Mouse (Mus musculus) midbrain, embryonic 11.5 days (tissue): Measurements from ENCODE around the gene Rfx4. TPM values are rescaled to one million over a fixed set of nuclear protein-coding genes. Genes with fewer than 3 reads are reported as not detected.

Experiments
- ATAC-seq: fragments of 200-750 bp; cut with Nextera tagmentation; 2 replicates; pipeline ENCODE4 v1.8.0; 2017; ENCODE audit warnings: moderate TSS enrichment, moderate library complexity; ENCODE audit not compliant: low FRiP score
- DNase-seq: peaks from one replicate; pipeline ENCODE4 v3.0.0; 2015; ENCODE audit warnings: low spot score; ENCODE audit errors: missing footprints
- H3K27ac ChIP-seq: fragments of 300-500 bp; sonication (generic); 2 replicates; pipeline ENCODE4 v1.5.1; 2014; ENCODE audit warnings: low read depth, low read length
- H3K27me3 ChIP-seq: fragments of 300-500 bp; sonication (generic); 2 replicates; pipeline ENCODE4 v1.6.1; 2014; ENCODE audit warnings: mild to moderate bottlenecking, low read length, moderate library complexity, mixed read lengths; ENCODE audit not compliant: control insufficient read depth, insufficient read depth
- H3K36me3 ChIP-seq: fragments of 300-500 bp; sonication (generic); 2 replicates; pipeline ENCODE4 v1.6.1; 2014; ENCODE audit warnings: mild to moderate bottlenecking, low read length, moderate library complexity, mixed read lengths; ENCODE audit not compliant: control insufficient read depth, insufficient read depth
- H3K4me1 ChIP-seq: fragments of 300-500 bp; sonication (generic); 2 replicates; pipeline ENCODE4 v1.6.1; 2014; ENCODE audit warnings: low read length; ENCODE audit not compliant: control insufficient read depth, insufficient read depth
- H3K4me2 ChIP-seq: fragments of 300-500 bp; sonication (generic); 2 replicates; pipeline ENCODE4 v1.6.1; 2014; ENCODE audit warnings: mild to moderate bottlenecking, moderate library complexity
- H3K4me3 ChIP-seq: fragments of 300-500 bp; sonication (generic); 2 replicates; pipeline ENCODE4 v1.5.1; 2014; ENCODE audit warnings: low read depth, low read length
- H3K9ac ChIP-seq: fragments of 300-500 bp; sonication (generic); 2 replicates; pipeline ENCODE4 v1.6.1; 2014; ENCODE audit warnings: low read length
- H3K9me3 ChIP-seq: fragments of 300-500 bp; sonication (generic); 2 replicates; pipeline ENCODE4 v1.6.1; 2016; ENCODE audit warnings: low read length; ENCODE audit not compliant: control insufficient read depth
- WGBS: fragments of 180-500 bp; shearing (Covaris S2); extraction: QIAGEN DNeasy Blood & Tissue Kit; methylation state at CpG from one replicate; pipeline ENCODE4 v1.1.7; 2014; 5-methylcytosine and 5-hydroxymethylcytosine counted together
- polyA plus RNA-seq: library from polyadenylated mRNA; unstranded; fragments of >200 nt; fragmentation: Nextera tagmentation; extraction: Ambion mirVana; gene quantifications from 2 replicates; pipeline ENCODE4 v1.2.1, GENCODE M21; 2014

Gene Rfx4
- polyA plus RNA-seq, 1 experiment from 2014 or later = 68.0 TPM

DNA sequence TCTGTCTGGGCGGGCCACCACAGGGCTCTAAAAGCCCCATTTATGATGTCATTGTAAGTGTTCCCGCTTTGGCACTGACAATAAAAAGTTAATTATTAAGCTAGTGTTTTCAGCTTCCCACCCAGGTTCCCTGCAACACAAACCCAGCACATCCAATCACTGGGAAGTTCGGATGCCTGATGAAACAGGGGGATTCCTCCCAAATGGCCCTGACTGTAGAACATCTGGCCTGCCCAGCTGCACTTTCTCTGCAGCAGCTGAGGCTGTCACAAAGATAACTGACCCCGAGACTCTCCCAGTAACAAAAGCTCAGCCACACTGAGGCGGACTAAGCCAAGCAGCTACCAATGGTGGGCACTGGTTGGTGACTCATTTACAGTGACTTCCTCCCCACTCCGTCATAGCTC lies 130.4 kb downstream of the Rfx4 start:
- WGBS = 63% methylated on average over 6 of the region's 6 CpGs
- H3K36me3 ChIP-seq = peaks cover 7% of the 10 kb centered on the region; the same call in 1 of the 2 replicates

DNA sequence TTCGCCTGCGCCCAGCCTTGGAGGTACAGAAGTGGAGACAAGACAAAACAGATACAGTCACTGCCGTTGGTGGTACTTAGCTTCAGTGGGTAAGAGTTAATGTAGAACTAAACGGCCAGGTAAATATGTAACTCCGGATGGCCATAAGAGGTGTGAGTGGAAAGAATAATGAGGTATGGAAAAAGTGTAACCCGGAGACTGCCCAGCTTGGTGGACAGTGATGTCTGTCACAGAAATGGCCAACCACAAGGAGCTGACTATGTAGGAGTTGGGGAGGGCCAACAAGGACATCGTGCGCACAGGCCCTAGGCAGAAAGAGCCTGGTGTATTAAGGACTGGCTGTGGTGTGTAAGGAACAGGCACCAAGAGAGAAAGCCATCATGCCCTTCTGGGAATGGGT lies 130.9 kb downstream of the Rfx4 start:
- H3K36me3 ChIP-seq = peaks cover 7% of the 10 kb centered on the region; the same call in 1 of the 2 replicates
- no peak for ATAC-seq
- no peak for DNase-seq
- no peak overlapping the region for H3K4me3 ChIP-seq
- WGBS = 94% methylated on average over 8 of the region's 8 CpGs
- H3K27me3 ChIP-seq = no peaks in the 10 kb centered on the region
- H3K9ac ChIP-seq = no peak overlapping the region
- no peaks in the 10 kb centered on the region for H3K9me3 ChIP-seq
- H3K4me2 ChIP-seq = no peak overlapping the region
- peaks cover 12% of the 10 kb centered on the region for H3K4me1 ChIP-seq
- no peak overlapping the region for H3K27ac ChIP-seq

More for the DNA sequence above, 130.4 kb downstream of the Rfx4 start:
- DNase-seq = no peak
- Histone ChIP-seq H3K9me3 (no peaks in the 10 kb centered on the region), H3K4me2 (no peak overlapping the region), H3K4me1 (peaks cover 12% of the 10 kb centered on the region), H3K9ac (no peak overlapping the region), H3K27ac (no peak overlapping the region), H3K27me3 (no peaks in the 10 kb centered on the region), H3K4me3 (no peak overlapping the region)
- ATAC-seq = no peak

- WGBS = 41% methylated on average over 4 of the region's 4 CpGs
- no peak overlapping the region for H3K9ac ChIP-seq
- peaks cover 12% of the 10 kb centered on the region for H3K4me1 ChIP-seq
- peak overlapping the region; percentile 5; the same call in 1 of the 2 replicates for H3K27ac ChIP-seq
- H3K27me3 ChIP-seq = no peaks in the 10 kb centered on the region
- H3K36me3 ChIP-seq = peaks cover 13% of the 10 kb centered on the region; the same call in 1 of the 2 replicates
- ATAC-seq (no peak), DNase-seq (no peak)
- H3K4me3 ChIP-seq = no peak overlapping the region
- H3K4me2 ChIP-seq = no peak overlapping the region
- no peaks in the 10 kb centered on the region for H3K9me3 ChIP-seq
Observed at GRCm38 (mm10) chr10:84889096-84889846, 133.4 kb downstream of the Rfx4 start.

- WGBS = 92% methylated on average over 10 of the region's 10 CpGs
- no peak for ATAC-seq
Observed at GRCm38 (mm10) chr10:84895810-84896358, 140.0 kb downstream of the Rfx4 start.

GRCm38 (mm10) chr10:84896941-84897930 lies 141.4 kb downstream of the Rfx4 start:
- no peak overlapping the region for H3K4me2 ChIP-seq
- no peaks in the 10 kb centered on the region for H3K9me3 ChIP-seq
- DNase-seq (no peak), ATAC-seq (no peak)
- WGBS = 74% methylated on average over 9 of the region's 9 CpGs
- no peak overlapping the region for H3K4me3 ChIP-seq
- no peaks in the 10 kb centered on the region for H3K4me1 ChIP-seq
- no peak overlapping the region for H3K27ac ChIP-seq
- H3K27me3 ChIP-seq = no peaks in the 10 kb centered on the region
- H3K9ac ChIP-seq = no peak overlapping the region
- H3K36me3 ChIP-seq = peaks cover 24% of the 10 kb centered on the region

More at GRCm38 (mm10) chr10:84895810-84896358, 140.0 kb downstream of the Rfx4 start:
- Histone ChIP-seq H3K4me2 (no peak overlapping the region), H3K4me1 (no peaks in the 10 kb centered on the region), H3K36me3 (peaks cover 24% of the 10 kb centered on the region), H3K27ac (no peak overlapping the region), H3K4me3 (no peak overlapping the region), H3K27me3 (no peaks in the 10 kb centered on the region), H3K9me3 (no peaks in the 10 kb centered on the region), H3K9ac (no peak overlapping the region)
- DNase-seq = no peak

GRCm38 (mm10) chr10:84898144-84898979 lies 142.5 kb downstream of the Rfx4 start:
- Histone ChIP-seq H3K4me1 (peaks cover 4% of the 10 kb centered on the region), H3K9ac (no peak overlapping the region), H3K27ac (no peak overlapping the region), H3K36me3 (peaks cover 22% of the 10 kb centered on the region), H3K9me3 (no peaks in the 10 kb centered on the region), H3K4me2 (no peak overlapping the region), H3K27me3 (no peaks in the 10 kb centered on the region), H3K4me3 (no peak overlapping the region)
- no peak for DNase-seq
- WGBS = 75% methylated on average over 3 of the region's 3 CpGs
- no peak for ATAC-seq

DNA sequence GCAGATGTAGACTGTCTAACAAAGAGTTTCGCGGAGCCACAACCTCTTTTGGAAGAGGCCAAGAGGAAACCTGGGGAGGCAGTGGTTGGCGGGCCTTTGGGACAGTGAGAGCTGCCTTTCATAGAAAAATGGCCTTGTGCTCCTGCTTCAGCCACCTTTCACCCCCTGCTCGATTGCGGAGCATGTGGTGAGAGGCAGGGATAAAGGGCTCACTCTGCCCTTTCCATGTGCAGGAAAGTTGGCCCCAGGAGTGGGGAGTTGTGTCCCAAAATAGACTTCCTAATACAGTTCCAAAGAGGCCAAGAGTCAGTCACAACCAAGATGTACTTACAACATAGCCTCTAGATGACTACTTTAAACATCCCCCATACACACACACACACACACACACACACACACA lies 145.8 kb downstream of the Rfx4 start:
- no peak overlapping the region for H3K4me2 ChIP-seq
- H3K4me3 ChIP-seq = no peak overlapping the region
- DNase-seq = no peak
- peaks cover 12% of the 10 kb centered on the region; the same call in 1 of the 2 replicates for H3K36me3 ChIP-seq
- ATAC-seq = no peak
- 87% methylated on average over 5 of the region's 5 CpGs for WGBS
- no peak overlapping the region for H3K9ac ChIP-seq
- no peaks in the 10 kb centered on the region for H3K27me3 ChIP-seq
- no peak overlapping the region for H3K27ac ChIP-seq
- H3K9me3 ChIP-seq = no peaks in the 10 kb centered on the region
- peaks cover 6% of the 10 kb centered on the region for H3K4me1 ChIP-seq

DNA sequence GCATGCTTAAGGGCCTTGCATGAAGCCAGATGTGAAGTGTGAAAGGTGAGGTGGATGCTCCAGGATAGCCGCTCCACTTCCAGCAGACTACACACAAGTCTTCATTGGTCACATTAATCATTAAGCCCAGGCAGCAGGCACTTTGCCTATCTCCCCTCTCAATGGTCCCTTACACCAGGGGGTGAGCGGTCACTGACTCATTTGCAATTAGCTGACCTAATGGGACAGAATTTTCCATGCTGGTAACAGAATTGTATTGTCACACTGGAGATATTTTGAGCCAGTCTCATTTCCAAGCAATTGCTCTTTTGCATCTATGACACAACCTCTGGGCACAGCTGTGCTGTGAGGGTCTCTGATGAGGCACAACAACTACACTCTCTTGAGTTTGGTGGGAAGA lies 146.4 kb downstream of the Rfx4 start:
- Histone ChIP-seq H3K9me3 (no peaks in the 10 kb centered on the region), H3K9ac (no peak overlapping the region), H3K36me3 (peaks cover 12% of the 10 kb centered on the region; the same call in 1 of the 2 replicates), H3K4me1 (peaks cover 6% of the 10 kb centered on the region), H3K4me3 (no peak overlapping the region), H3K4me2 (no peak overlapping the region), H3K27ac (no peak overlapping the region), H3K27me3 (no peaks in the 10 kb centered on the region)
- no peak for ATAC-seq
- WGBS = 87% methylated on average over 2 of the region's 2 CpGs
- DNase-seq = no peak
